Mouse (Mus musculus): ENCODE measurements around the gene Cpa5. TPM values are rescaled to one million over a fixed set of nuclear protein-coding genes. Genes with fewer than 3 reads are reported as not detected.

The Cpa5 gene
- polyA plus RNA-seq (2012; rRNA removed), result 0.04 TPM in 1 of 2 replicates, not detected in the other

DNA sequence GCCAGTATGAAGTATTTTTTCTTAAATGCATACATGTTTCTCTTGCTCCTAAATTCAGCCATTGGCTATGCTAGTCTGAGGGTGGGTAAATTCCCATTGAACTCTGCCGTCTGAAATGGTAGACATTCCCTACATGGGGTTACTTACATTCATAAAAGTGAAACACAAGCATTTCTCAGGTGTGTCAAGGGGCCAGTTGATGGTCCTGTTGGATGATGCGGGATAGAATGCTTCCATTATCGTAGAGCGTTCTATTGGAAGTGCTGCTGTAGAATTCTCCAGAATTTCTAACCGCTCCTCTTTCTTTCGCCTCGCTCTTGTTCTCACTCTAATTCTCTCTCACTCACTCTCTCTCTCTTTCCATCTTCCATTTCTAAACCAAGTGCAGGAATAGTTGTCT lies at the start of gene Cpa5:
Gene Cpa5 (plus strand): TSS at position 301 of the 400 bp plus-strand sequence.
- DNase-seq (ENCODE audit: extremely low spot score in 1 of 2, low spot score in 1 of 2), result no peak

DNA sequence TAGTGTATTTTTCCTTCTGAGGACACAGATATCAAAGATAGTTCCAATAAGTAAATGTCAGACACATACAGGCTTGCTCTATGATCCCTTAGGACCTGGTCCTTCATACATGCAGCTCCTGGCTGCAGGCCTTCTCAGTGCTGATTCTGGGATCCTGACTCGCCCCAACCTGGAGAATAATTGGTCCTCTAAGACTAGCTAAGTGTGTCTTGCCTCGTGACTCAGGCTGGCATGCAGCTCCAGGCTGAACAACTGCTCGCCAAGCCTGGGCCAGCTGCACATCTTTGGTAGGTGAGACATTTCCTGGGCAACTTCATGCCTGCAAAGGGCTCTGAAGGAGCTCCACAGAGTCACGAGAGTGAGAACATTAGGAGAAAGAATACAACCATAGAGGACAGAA lies 48.7 kb upstream of the Cpa5 start:
- DNase-seq (ENCODE audit: extremely low spot score in 1 of 2, low spot score in 1 of 2), result no peak

DNA sequence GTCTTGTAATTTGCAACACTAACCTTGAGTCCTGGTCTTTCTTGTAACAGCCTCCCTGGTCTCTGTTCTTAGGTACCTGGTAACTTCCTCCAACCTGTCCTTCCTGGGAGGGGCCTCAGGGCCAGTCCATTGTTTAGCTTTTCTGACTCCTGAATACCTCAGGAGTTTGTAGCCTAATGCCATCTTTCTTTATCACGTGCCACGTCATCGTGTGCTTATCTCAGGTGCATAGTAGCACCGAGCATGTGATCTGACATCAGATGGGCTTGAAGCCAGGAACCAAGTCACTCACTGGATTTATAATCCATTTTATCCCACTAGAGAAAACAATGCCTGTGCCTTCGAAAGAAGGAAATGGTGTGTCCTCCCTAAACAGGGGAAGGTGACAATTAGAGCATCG lies 47.2 kb upstream of the Cpa5 start:
- no peak for DNase-seq (ENCODE audit: extremely low spot score in 1 of 2, low spot score in 1 of 2)

DNA sequence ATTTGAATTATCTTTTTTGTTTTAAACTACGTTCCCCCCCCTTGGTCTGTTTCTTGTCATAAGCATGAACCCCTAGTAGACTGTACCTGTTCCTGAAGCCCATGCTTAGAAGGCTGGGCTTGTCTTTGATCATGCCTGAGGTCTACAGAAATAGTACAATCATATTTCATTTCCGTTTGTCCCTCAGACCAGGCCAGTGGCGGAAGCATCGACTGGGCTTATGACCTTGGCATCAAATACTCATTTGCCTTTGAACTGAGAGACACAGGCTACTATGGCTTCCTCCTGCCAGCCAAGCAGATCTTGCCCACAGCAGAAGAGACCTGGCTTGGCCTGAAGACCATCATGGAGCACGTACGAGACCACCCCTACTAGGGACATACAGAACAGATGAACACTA lies 46.8 kb upstream of the Cpa5 start:
- DNase-seq (ENCODE audit: extremely low spot score in 1 of 2, low spot score in 1 of 2), result no peak

DNA sequence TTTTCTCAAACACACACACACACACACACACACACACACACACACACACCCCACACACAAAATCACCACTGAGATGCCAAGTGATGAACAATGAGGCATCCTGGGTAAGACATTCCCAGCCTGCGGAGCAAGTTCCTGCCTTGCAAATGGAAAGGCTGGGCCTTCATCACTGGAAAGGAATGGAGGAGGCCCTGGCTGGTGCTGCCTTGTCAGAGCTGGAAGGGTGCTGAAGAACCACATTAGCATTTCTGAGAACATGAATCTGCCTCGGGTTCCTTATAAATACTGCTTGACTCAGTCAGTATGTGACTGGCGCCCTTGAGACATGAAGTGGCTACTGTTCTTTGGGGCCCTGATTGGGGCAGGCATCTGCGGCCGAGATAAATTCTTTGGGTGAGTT lies 42.7 kb upstream of the Cpa5 start, which contains the start of gene Cpa4:
Gene Cpa4 (plus strand): TSS at position 301 of the 400 bp plus-strand sequence.
- no peak for DNase-seq (ENCODE audit: extremely low spot score in 1 of 2, low spot score in 1 of 2)

DNA sequence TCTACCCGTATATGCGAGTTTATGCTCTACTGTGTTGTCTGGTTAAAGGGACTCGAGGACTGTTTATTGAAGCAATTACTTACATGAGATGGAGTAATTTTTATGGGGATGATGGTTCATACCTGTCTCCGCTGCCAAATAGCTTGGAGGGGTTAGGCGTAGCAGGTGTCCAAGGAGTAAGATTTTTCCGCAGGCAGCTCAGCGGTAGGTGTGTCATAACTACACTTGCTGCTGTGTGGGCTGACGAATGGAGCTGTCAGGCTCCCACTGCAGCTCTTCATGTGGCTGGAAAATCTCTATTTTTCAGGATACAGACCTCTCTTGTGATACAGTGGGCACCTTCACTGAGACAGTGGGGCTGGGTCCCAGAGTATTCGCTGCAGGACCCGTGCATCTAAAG lies 41.5 kb upstream of the Cpa5 start:
- no peak for DNase-seq (ENCODE audit: extremely low spot score in 1 of 2, low spot score in 1 of 2)

DNA sequence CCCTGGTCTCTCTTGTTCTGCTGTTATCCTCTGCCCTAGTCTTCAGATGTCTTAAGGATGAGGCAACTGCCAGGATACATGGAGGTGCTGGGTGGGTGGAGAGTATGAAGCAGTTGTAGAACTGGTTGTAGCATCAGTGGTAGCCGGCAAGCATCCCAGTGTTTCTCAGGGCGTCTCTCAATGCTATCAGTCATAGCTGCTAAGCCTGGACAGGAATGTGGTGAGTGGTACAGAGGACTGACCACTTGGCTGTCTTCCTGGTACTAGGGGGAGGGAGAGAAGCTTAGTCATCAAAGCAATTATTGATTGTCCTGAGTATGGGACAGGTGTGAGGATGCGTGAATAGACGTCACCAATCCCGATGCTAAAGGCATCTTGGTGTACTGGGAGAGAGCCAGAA lies 40.8 kb upstream of the Cpa5 start:
- no peak for DNase-seq (ENCODE audit: extremely low spot score in 1 of 2, low spot score in 1 of 2)

DNA sequence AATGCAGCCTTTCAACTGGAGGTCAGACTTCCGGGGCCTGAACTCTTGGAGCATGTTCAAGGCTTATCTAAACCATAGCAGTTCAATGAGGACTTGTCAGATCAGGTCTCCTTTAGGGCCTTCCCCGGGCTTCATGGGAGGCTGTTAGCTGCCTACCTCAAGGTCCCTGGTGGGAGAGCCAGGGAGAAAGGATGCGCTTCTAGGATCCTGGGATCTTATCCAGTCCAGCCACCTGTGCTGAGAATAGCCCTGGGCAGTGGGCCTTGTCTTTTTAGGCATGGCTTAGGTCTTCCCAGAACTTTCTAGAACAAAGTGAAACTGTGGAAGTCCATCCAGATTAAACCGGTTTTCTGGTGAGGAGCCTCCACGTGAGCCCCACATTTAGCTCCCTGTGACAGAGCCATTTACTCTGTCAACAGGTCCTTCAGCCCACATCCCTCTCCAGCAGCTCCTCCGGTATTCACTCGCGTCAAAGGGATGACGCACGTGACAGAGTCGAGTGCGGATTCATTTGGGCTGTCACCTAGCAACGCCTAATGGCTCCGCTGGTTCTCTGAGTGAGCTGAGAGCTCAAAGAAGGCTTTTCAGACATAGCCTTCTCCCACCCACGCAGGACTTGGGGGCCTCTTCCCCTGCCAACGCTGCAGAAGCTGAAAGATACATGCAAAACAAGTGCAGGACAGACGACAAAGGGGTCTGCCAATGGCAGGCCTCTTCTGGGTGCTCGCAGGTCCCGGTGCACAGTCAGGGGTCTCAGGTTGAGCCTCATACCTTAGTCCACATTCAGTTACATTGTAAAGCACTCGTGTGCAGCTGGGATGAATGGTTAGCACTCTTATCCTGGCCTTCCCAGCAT lies 38.1 kb upstream of the Cpa5 start:
- DNase-seq (ENCODE audit: extremely low spot score in 1 of 2, low spot score in 1 of 2), result peak; percentile 85 to 90

DNA sequence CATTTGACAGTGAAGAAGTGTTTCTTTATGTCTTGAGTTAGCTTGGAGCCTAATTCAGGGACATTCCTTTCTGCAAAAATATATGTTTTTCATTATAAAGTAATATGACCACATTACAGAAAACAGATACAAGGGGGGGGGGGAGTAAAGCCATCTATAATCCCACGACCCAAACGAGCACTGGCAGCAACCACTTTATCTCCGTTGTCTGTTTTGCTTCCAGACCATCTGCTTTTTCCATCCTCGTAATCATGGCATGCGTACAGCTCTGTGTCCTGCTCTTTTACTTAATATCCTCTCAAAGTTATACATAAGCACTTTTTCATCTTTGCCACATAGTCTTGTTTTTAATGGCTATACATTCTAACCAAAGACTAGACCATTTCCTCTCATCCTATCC lies 37.4 kb upstream of the Cpa5 start:
- DNase-seq (ENCODE audit: extremely low spot score in 1 of 2, low spot score in 1 of 2), result no peak

DNA sequence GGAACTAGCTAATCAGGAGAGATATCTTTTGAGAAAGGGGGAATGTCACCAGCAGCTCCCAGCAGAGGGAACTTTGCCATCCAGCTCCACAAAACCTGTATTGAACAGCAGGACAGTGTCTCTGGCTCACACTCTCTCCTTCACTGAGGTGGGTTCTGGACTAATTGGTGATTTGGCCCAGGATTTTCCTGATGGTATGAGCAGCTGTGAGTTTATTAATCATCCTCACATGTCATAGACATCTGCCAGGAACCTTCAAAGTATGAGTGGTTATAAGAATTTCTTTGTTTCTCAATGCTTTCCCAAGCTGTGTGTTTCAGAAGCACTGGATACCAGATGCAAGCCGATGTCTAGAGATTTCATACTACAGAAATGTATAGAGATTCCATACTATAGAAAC lies 35.9 kb upstream of the Cpa5 start:
- DNase-seq (ENCODE audit: extremely low spot score in 1 of 2, low spot score in 1 of 2), result no peak

DNA sequence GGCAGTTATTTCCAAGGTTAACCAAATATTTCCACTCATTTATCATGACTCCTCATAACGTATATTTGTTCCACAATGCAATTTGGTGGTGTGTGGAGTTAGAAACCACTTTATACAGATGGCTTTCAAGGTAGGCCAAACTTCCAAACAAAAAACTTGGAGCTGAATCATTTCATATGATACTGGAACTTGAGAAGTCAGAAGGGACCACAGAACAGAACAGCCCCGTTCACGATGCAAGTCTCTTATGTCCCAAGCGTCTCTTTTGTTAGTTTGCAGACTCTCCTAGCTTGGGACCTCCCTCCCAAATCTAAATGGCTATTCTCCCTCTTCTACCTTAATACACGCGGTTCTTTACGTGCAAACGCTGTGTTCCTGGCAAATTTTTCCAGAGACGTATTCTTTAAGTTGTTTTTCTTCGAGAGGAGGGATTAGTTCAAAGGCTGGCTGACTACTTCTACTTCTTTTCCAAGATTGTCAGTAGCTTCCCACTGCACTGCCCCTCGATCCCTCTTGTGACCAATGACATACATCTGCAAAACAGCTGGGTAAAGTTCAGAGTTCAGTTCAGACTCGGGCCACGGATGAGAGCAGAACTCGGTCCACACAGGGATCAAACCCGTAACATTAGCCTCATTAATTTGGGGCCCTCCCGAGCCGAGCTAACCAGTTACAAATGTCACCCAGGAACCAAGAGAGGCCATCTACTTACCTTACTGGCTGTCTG lies 34.2 kb upstream of the Cpa5 start:
- DNase-seq (ENCODE audit: extremely low spot score in 1 of 2, low spot score in 1 of 2), result no peak

DNA sequence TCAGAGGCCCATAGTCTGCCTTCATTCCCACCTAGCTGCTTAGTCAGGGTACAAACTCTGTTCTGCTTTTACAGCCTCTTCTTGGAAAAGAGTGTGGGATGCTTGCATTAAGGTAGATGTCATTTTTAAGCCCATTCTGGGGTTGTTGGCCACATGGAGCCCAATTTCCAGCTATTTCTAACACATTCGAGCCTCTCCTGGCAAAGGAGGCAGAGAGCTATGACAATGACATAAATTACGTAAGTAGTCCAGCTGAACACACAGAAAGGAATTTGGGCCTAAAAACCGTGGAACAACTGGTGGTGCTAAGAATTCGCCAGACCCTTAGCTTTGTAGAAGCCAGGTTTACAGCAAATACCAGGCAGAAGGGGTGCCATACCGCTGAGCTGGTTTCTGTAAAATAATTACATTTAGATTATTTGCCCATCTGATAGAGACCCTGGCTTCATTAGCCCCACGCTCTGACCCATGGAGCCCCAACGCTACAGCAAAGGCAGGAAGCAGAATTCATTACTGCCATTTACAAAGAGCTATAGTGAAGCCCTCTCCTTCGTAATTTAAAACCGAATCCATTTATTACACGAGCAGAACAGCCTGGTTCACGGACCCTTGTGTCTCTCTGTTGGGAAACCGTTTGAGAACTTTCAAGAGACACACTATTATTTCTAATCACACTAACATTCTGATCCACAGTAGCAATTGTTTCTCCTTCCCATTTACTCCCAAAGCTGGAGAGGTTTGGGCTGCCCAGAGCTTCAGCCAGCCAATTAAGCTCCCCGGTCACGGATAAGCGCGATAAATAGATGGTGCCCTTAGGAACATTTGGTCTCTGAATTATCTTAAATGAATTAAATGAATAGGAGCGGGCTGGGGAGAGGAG lies 30.6 kb upstream of the Cpa5 start:
- peak in 1 of 2 experiments; percentile 37 for DNase-seq (ENCODE audit: extremely low spot score in 1 of 2, low spot score in 1 of 2)

DNA sequence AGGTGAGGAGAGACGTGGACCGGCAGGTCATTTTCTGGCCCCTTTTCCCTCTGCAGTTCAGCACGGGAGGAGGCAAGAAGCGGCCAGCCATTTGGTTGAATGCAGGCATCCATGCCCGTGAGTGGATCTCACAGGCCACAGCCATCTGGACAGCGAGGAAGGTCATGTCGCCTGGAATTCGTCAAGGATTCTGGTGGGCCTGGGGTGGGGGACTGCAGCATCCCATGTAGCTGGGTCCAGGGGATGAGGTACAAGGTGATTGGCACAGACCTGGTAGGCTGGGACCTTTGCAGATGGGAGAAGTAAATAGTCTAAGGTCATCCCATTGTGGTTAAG lies 30.0 kb upstream of the Cpa5 start:
- no peak for DNase-seq (ENCODE audit: extremely low spot score in 1 of 2, low spot score in 1 of 2)

DNA sequence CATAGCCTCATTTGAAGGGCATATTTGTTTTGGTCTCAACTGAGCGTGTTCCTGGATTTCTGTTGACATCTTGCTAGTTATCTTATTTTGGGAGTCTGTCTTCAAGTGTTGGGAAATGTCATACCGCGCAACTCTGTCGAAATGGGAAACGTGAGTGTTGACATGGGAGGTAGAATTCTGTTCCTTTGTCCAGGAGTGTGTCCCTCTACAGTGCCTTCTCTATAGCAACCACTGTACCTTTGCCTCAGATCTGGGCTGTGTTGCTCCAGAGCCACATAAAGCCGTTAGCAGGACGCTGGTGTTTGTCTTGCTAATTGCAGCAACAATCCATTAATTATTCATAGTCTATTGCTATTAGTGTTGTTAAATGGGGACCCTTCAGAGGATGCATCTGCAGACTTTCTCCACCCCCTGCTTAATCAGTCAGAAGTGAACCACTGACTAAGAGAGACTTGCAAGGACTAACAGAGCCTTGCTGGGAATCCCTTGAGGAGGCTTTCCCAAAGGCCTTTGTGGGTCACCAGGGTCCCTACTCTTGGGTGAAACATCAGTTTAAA lies 23.8 kb upstream of the Cpa5 start:
- DNase-seq (ENCODE audit: extremely low spot score in 1 of 2, low spot score in 1 of 2), result no peak

DNA sequence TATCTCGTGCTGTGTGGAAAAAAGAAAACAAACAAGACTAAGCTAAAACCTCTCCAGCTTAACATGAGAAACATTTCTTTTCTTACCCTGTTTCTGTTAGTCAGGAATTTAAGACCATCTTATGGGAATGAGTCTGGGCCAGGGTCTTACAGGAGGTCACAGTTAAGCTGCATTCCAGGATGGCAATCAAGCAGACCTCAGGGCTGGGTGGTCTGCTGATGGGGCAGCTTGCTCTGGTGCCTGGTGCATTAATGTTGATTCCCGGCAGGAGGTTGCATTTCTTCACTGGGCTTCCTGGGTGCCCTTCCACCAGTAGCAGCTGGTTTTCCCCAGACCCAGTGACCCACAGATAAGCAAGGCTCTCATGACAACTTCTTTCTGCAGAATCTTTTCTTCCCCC lies 21.0 kb upstream of the Cpa5 start:
- DNase-seq (ENCODE audit: extremely low spot score in 1 of 2, low spot score in 1 of 2), result no peak

DNA sequence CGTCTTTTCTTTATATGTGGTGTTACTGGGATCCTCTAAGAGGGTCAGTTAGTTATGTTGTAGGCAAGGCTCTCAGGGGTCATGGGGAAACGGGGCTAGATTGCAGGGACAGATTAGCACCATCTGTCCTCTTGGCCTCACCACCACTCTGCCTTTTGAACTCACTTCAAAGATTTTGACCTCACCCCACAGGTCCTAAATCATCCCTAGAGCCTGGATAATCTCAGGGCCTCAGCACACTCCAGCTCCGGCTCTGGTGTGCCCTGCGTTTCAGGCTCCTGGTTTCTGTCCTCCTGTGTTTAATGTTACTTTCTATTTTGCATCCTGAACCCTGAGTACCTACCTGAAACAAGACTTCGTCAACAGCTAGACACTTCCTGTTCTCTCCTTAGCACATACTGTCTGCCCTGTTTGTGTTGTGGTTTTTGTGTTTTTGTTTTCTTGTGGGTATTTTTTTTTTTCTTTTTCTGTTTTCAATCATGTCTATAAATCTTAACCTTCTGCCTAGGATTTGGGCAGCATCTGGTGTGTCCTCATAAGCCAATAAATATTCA lies 18.9 kb upstream of the Cpa5 start:
- DNase-seq (ENCODE audit: extremely low spot score in 1 of 2, low spot score in 1 of 2), result no peak

DNA sequence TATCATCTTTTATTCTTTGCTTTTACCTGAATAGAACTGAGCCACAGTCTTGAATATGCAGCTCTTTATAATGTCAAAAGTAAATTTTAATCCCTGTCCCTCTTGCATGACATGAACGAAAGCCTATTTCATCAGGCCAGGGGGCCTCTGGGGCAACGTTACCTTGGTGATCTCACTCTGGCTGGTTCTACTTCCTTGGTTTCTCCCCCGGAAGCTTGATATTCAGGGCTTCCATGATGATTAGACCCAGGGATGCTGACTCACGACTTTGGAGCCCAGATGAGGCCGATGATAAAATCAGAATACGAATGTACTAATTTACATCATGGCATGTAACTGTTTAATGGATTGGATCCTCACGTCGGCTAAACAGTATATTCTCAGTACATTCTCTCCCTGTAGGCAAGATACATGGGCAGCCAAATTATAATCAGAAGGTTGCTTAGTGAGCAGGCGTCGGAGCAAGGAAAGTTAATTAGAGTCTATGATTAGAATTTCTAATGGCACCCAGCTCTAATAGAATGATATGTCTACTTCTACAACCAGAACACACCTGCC lies 18.3 kb upstream of the Cpa5 start:
- DNase-seq (ENCODE audit: extremely low spot score in 1 of 2, low spot score in 1 of 2), result no peak

DNA sequence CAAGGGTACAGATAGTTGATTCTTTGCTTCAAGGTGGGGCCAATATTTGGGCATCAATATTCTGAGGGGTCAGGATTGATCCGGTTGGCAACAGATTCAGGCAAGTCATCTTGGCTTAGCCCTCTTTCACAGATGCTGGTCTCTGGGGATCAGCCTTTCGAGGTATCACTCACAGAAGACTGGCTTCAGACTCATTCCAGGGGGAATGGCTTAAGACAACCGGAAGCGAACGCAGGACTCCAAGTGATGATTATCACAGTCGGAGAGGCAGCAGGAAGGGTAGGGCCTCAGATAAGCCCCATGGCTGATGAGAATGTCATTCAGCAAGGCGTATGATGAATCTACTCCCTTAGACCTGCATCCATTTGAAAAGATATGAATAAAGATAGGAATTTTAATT lies 16.4 kb upstream of the Cpa5 start:
- no peak for DNase-seq (ENCODE audit: extremely low spot score in 1 of 2, low spot score in 1 of 2)

DNA sequence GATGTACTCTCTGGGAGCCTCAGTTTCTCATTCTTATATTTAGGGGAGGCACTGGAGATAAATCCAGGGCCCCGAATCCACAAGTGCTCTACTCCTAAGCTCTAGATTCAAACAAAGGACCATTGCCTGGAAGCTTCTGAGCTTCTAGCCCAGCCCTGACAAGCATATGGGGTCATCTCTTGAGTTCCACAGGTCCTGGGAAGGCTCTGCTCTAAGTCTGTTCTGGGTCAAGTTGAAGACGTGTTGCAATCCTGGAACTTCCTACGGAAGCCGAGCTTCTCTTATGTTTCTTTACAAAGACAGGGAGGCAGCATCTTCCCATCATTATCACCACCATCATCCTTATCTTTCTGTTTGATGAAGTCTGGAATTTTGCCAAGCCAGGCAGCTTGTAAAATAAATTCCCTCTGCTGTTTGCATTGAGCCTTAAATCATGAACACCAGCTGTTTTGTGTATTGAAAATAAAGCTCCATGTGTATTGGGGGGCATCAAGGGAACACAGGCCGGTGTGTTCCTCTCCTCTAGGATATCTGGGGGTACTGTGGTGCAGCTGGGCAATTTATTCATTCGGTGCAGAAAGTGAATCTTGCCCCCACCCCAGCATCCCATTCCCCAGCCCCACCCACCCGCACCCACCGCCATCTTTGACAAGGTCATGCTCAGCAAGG lies 14.4 kb upstream of the Cpa5 start:
- no peak for DNase-seq (ENCODE audit: extremely low spot score in 1 of 2, low spot score in 1 of 2)

DNA sequence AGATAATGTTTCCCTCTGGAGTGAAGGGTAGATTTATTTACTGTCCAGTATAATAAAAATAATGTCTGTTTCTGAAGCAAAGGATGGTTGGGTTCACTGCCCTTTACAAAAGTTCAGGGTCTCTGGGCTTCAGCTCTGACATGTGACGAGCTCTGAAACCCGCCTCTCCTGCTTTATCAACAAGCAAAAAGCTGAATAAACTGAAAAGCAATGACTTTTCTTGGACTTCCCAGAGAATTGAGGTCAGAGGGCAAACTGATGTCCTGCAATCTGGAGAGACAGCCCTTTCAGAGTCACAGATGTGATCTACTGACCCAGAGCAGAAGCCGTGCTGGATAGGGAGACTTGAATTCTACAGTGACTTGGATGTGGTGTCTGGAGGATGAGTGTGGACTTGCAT lies 10.8 kb upstream of the Cpa5 start:
- no peak for DNase-seq (ENCODE audit: extremely low spot score in 1 of 2, low spot score in 1 of 2)
